Mouse (Mus musculus): ENCODE measurements around the gene Glrx. TPM values are rescaled to one million over a fixed set of nuclear protein-coding genes. Genes with fewer than 3 reads are reported as not detected.
"Not testable (repeated sequence)": the region's sequence is repeated elsewhere in the genome, so short reads cannot be mapped to it uniquely, and the experiment has no call there.

The Glrx gene
- polyA plus RNA-seq, 1 experiment from 2014 or later: 35.9 TPM

DNA sequence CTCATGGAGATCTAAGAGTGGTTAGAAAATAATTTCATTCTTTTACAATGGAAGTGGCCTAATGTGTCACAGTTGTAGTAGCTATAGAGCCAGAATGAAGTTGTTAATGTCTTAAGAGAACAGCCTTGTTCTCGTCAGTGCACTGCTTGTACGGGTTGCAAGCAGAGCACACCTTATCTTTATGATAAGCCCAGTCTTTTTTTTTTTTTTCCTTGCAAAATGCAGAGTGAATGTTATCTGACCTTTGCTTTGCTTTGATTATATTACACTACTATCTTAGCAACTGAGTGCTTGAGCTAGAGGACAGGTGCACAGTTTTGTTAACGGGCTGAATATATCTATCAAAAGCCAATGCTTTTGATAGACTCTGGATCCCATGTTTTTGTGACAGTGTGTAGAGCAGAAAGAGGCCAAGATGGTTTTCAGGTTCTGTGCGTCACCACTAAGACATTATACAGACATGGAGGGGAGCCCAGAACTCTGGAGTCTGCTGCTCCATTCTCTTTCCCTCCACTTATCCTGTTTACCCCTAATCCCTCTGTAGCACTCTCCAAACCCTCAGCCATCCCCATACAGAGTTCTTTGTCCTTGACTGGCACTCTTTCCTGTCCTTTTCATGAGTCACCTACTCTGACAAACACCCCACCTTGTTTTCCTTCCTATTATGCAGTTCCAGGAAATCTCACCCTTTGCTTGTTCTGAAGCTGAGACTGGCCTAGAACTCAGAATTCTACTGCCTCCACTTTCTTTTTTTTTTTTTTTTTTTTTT lies 35.1 kb downstream of the Glrx start:
- Histone ChIP-seq H3K9ac (no peak overlapping the region), H3K27ac (ENCODE audit: low read depth) (no peak overlapping the region), H3K4me2 (no peak overlapping the region), H3K36me3 (ENCODE audit: insufficient read depth) (peaks cover 54% of the 10 kb centered on the region; the same call in 1 of the 2 replicates), H3K4me3 (ENCODE audit: low read depth, low read length) (no peak overlapping the region), H3K27me3 (ENCODE audit: insufficient read depth, low read length) (no peaks in the 10 kb centered on the region), H3K9me3 (ENCODE audit: low read depth, low read length) (no peaks in the 10 kb centered on the region), H3K4me1 (ENCODE audit: insufficient read depth) (no peaks in the 10 kb centered on the region)
- no peak for TF ChIP-seq CTCF (IDR thresholded peaks at IDR 0.05; ENCODE audit: low read depth)
- ATAC-seq (ENCODE audit: insufficient read depth): no peak
- WGBS: 60% methylated on average over 4 of the region's 4 CpGs
- DNase-seq: no peak

DNA sequence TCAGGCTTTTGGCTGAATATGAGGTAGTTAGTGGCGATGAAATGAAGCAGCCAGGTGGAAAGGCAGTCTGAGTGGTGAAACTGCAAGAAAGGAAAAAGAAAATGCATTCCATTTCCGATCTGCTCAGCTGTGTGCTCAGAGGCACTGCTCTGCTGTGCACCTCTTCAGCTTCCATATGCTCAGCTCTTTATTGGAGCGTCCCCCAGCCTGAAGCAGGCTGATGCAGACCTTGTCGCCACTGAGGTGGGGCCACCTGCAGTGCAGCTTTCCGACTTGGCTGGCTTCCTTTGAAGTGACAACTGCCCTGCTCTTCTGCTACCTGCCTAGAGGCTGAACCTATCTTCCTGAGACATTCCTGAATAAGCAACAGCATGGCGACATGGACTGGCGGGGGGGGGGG lies 36.5 kb downstream of the Glrx start:
- ATAC-seq (ENCODE audit: insufficient read depth); H3K4me1 ChIP-seq (ENCODE audit: insufficient read depth); H3K9me3 ChIP-seq (ENCODE audit: low read depth, low read length); H3K4me2 ChIP-seq; H3K4me3 ChIP-seq (ENCODE audit: low read depth, low read length); DNase-seq; H3K27me3 ChIP-seq (ENCODE audit: insufficient read depth, low read length); H3K27ac ChIP-seq (ENCODE audit: low read depth); H3K9ac ChIP-seq: not testable (repeated sequence)
- H3K36me3 ChIP-seq (ENCODE audit: insufficient read depth): peaks cover 49% of the 10 kb centered on the region; the same call in 1 of the 2 replicates
- 68% methylated on average over 6 of the region's 7 CpGs for WGBS

DNA sequence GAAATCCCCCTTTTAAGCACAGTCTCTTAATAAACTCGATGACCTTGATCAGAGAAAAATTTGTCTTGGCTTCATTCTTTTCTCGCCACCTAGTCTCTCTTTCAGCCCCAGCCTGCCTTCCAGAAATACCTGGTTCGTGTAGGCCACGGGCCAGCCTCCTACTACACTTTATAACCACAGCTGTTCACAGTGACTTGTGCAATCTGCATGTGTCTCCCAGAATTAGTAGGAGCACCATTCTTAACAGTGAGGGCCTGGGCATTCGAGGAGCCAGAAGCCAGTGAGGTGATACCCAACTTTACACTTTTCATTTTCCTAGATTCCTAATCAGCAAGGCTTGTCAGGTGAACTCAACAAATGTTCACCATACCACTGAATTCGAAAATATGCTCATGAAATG lies 36.9 kb downstream of the Glrx start:
- no peak for DNase-seq
- no peaks in the 10 kb centered on the region for H3K9me3 ChIP-seq (ENCODE audit: low read depth, low read length)
- peaks cover 45% of the 10 kb centered on the region; the same call in 1 of the 2 replicates for H3K36me3 ChIP-seq (ENCODE audit: insufficient read depth)

DNA sequence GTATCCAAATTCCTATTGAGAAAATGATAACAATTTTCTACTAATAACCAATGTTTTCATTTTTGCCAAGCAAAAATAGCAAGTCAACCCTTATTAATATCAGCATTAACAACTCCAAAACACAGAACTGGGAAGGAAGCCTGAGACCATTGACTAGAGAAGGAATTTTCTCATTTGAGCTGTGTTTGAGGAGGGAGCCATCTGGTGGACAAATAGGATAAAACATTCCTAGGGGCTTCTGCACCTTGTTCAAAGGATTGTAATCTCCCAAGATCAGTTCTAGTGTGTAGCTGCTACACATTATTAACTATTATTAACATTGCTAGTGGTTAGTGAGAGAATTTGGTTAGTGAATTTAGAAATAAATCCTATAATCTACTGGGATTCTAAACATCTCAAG lies 38.2 kb downstream of the Glrx start:
- Histone ChIP-seq H3K4me3 (ENCODE audit: low read depth, low read length) (no peak overlapping the region), H3K4me1 (ENCODE audit: insufficient read depth) (no peaks in the 10 kb centered on the region), H3K27me3 (ENCODE audit: insufficient read depth, low read length) (no peaks in the 10 kb centered on the region), H3K9ac (no peak overlapping the region), H3K4me2 (no peak overlapping the region), H3K36me3 (ENCODE audit: insufficient read depth) (peaks cover 46% of the 10 kb centered on the region; the same call in 1 of the 2 replicates), H3K9me3 (ENCODE audit: low read depth, low read length) (no peaks in the 10 kb centered on the region), H3K27ac (ENCODE audit: low read depth) (no peak overlapping the region)
- peak; percentile 76 for TF ChIP-seq CTCF (IDR thresholded peaks at IDR 0.05; ENCODE audit: low read depth)
- peak; percentile 83 for DNase-seq
- ATAC-seq (ENCODE audit: insufficient read depth): 0 out of 2 replicates have a peak, but pooled peaks have one; percentile 43

More for the DNA sequence above, 36.9 kb downstream of the Glrx start:
- ATAC-seq (ENCODE audit: insufficient read depth): no peak
- Histone ChIP-seq H3K9ac (no peak overlapping the region), H3K4me2 (no peak overlapping the region), H3K27ac (ENCODE audit: low read depth) (no peak overlapping the region), H3K4me3 (ENCODE audit: low read depth, low read length) (no peak overlapping the region), H3K4me1 (ENCODE audit: insufficient read depth) (no peaks in the 10 kb centered on the region), H3K27me3 (ENCODE audit: insufficient read depth, low read length) (no peaks in the 10 kb centered on the region)
- TF ChIP-seq CTCF (IDR thresholded peaks at IDR 0.05; ENCODE audit: low read depth): no peak
- WGBS: 77% methylated on average over 6 of the region's 6 CpGs

DNA sequence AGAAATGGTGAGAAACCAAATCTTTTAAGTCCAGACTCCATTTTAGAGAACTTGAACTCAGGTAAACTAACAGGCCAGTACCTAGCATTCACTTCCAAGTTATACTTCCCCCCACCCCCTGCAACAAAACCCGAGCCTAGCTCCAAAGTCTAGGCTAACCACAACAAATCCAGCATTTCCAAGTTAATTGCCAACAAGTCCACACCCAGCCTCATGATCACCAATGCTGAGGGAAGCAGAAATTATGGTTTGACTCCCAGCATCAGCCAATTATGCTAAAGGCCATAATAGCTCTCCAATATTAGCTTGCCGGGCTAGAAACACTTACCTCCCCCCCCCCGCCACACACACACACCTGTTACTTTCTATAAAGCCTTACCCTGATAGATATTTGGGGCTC lies 40.1 kb downstream of the Glrx start:
- no peak overlapping the region for H3K4me3 ChIP-seq (ENCODE audit: low read depth, low read length)
- WGBS: 88% methylated on average over 3 of the region's 3 CpGs
- DNase-seq: no peak
- TF ChIP-seq CTCF (IDR thresholded peaks at IDR 0.05; ENCODE audit: low read depth): no peak
- H3K27me3 ChIP-seq (ENCODE audit: insufficient read depth, low read length): no peaks in the 10 kb centered on the region
- no peak for ATAC-seq (ENCODE audit: insufficient read depth)
- no peak overlapping the region for H3K27ac ChIP-seq (ENCODE audit: low read depth)
- H3K36me3 ChIP-seq (ENCODE audit: insufficient read depth): peaks cover 42% of the 10 kb centered on the region; the same call in 1 of the 2 replicates
- no peak overlapping the region for H3K4me2 ChIP-seq
- no peaks in the 10 kb centered on the region for H3K4me1 ChIP-seq (ENCODE audit: insufficient read depth)
- no peaks in the 10 kb centered on the region for H3K9me3 ChIP-seq (ENCODE audit: low read depth, low read length)
- no peak overlapping the region for H3K9ac ChIP-seq

DNA sequence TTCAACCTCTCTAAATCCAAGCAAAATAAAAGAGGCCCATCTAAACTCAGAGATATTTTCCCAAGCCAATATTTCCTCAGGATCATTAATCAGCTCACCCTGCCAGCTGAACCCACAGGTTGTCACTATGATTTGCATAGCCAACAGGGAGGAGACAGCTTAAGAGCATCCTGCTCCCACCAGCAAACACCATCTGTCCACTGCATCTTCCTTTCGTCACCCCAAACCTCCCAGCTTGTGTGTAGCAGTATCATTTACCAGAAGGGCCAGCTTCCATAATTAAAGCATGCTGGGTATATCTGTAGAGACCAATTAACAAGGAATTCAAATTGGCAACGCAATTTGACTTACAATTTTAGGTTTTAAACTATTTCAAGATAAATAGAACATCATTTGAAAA lies 40.8 kb downstream of the Glrx start:
- 87% methylated on average over 2 of the region's 2 CpGs for WGBS
- TF ChIP-seq CTCF (IDR thresholded peaks at IDR 0.05; ENCODE audit: low read depth): no peak
- ATAC-seq (ENCODE audit: insufficient read depth): no peak

DNA sequence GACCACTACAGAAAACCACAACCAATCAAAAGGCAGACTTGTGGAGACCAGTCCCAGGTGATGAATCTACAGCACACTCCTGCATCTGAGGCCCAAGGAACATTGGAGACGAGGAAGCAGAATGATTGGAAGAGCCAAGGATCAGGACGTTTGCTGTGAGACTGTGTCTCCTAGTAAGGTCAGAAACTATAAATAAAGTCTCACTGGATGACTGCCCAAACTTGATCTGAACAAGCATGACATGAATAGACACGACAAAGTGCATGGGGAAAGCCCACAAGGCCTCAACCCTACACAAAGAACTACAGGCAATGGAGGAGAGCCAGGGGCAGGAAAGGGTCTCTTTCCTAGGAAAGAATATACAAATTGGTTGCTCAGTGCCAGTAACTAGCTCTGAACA lies 44.1 kb downstream of the Glrx start:
- WGBS: 58% methylated on average over 3 of the region's 3 CpGs

More for the DNA sequence above, 40.8 kb downstream of the Glrx start:
- Histone ChIP-seq H3K4me2 (no peak overlapping the region), H3K4me1 (ENCODE audit: insufficient read depth) (no peaks in the 10 kb centered on the region), H3K9me3 (ENCODE audit: low read depth, low read length) (no peaks in the 10 kb centered on the region), H3K4me3 (ENCODE audit: low read depth, low read length) (no peak overlapping the region), H3K27ac (ENCODE audit: low read depth) (no peak overlapping the region), H3K9ac (no peak overlapping the region), H3K36me3 (ENCODE audit: insufficient read depth) (peaks cover 40% of the 10 kb centered on the region; the same call in 1 of the 2 replicates), H3K27me3 (ENCODE audit: insufficient read depth, low read length) (no peaks in the 10 kb centered on the region)
- DNase-seq: no peak

More for the DNA sequence above, 44.1 kb downstream of the Glrx start:
- Histone ChIP-seq H3K4me2 (no peak overlapping the region), H3K27me3 (ENCODE audit: insufficient read depth, low read length) (no peaks in the 10 kb centered on the region), H3K9ac (no peak overlapping the region), H3K9me3 (ENCODE audit: low read depth, low read length) (no peaks in the 10 kb centered on the region; the same call in 1 of the 2 replicates), H3K4me3 (ENCODE audit: low read depth, low read length) (no peak overlapping the region), H3K4me1 (ENCODE audit: insufficient read depth) (no peaks in the 10 kb centered on the region), H3K36me3 (ENCODE audit: insufficient read depth) (peaks cover 24% of the 10 kb centered on the region; the same call in 1 of the 2 replicates), H3K27ac (ENCODE audit: low read depth) (no peak overlapping the region)
- no peak for TF ChIP-seq CTCF (IDR thresholded peaks at IDR 0.05; ENCODE audit: low read depth)
- ATAC-seq (ENCODE audit: insufficient read depth) (no peak), DNase-seq (no peak)
